ENCODE assay signal across 20 mouse cellular contexts in genomic region chr12:108143624-108144498, GRCm38 (mm10). TPM values are rescaled to one million over a fixed set of nuclear protein-coding genes. Genes with fewer than 3 reads are reported as not detected.
DNase-seq lines count a peak whose midpoint lies in the region; ATAC-seq and TF ChIP-seq lines count a peak whose summit lies in the region.
"Had no signal": no experiment of that assay in that cellular context is flagged by ENCODE, and none has a peak within 500 bp of the region (broad histone marks: within the 10 kb centered on the region; RNA-seq: fewer than 3 reads in every experiment).

No protein-coding gene starts in this region.

- TF ChIP-seq EP300 in stomach, postnatal 0 days (optimal IDR thresholded peaks at IDR 0.05), result no peak

- H3K4me1 ChIP-seq in hindbrain, postnatal 0 days (ENCODE audit: insufficient read depth, low read length), result no peaks in the 10 kb centered on the region
- H3K4me1 ChIP-seq in hindbrain, embryonic 11.5 days (replicated peaks; ENCODE audit: control insufficient read depth, insufficient read depth, low read length), result no peaks in the 10 kb centered on the region
- peaks cover 25% of the 10 kb centered on the region for H3K4me1 ChIP-seq in megakaryocyte, embryonic 14.5 days
- H3K4me1 ChIP-seq in kidney, embryonic 15.5 days, result 0 out of 2 replicates have a peak, but pooled peaks cover 3% of the 10 kb centered on the region
- no peaks in the 10 kb centered on the region for H3K4me1 ChIP-seq in stomach, postnatal 0 days (replicated peaks; ENCODE audit: control insufficient read depth, insufficient read depth)
- H3K4me1 ChIP-seq: hindbrain, embryonic 13.5 days; limb, embryonic 13.5 days; neural tube, embryonic 15.5 days; stomach, embryonic 15.5 days had no signal

- no peaks in the 10 kb centered on the region for H3K9me3 ChIP-seq in hindbrain, postnatal 0 days (ENCODE audit: low read length)
- H3K9me3 ChIP-seq in hindbrain, embryonic 11.5 days (ENCODE audit: control insufficient read depth, low read length), result no peaks in the 10 kb centered on the region
- H3K9me3 ChIP-seq in megakaryocyte, embryonic 14.5 days, result no peaks in the 10 kb centered on the region
- no peaks in the 10 kb centered on the region for H3K9me3 ChIP-seq in kidney, embryonic 15.5 days (replicated peaks)
- no peaks in the 10 kb centered on the region for H3K9me3 ChIP-seq in stomach, postnatal 0 days (ENCODE audit: control insufficient read depth, low read length)
- H3K9me3 ChIP-seq: hindbrain, embryonic 13.5 days; limb, embryonic 13.5 days; neural tube, embryonic 15.5 days; stomach, embryonic 15.5 days had no signal

- H3K27me3 ChIP-seq in hindbrain, postnatal 0 days (ENCODE audit: insufficient read depth, low read length), result no peaks in the 10 kb centered on the region
- H3K27me3 ChIP-seq in hindbrain, embryonic 11.5 days (ENCODE audit: control insufficient read depth, insufficient read depth, low read length), result no peaks in the 10 kb centered on the region
- H3K27me3 ChIP-seq in megakaryocyte, embryonic 14.5 days (replicated peaks), result no peaks in the 10 kb centered on the region
- H3K27me3 ChIP-seq in kidney, embryonic 15.5 days, result no peaks in the 10 kb centered on the region
- no peaks in the 10 kb centered on the region for H3K27me3 ChIP-seq in stomach, postnatal 0 days (ENCODE audit: control insufficient read depth, insufficient read depth, low read length)
- H3K27me3 ChIP-seq: hindbrain, embryonic 13.5 days; limb, embryonic 13.5 days; neural tube, embryonic 15.5 days; stomach, embryonic 15.5 days had no signal

- ATAC-seq in hindbrain, postnatal 0 days, result peak; percentile 45; the same call in 1 of the 2 replicates
- no peak for ATAC-seq in hindbrain, embryonic 11.5 days (ENCODE audit: low FRiP score)
- ATAC-seq in megakaryocyte, adult 5-6 weeks (ENCODE audit: poor library complexity, severe bottlenecking), result no peak
- ATAC-seq in kidney, embryonic 15.5 days (replicated peaks; ENCODE audit: low FRiP score), result 0 out of 2 replicates have a peak, but pooled peaks have one; percentile 22
- ATAC-seq in stomach, postnatal 0 days (ENCODE audit: low FRiP score, low TSS enrichment), result peak; percentile 90

- no peak overlapping the region for H3K4me2 ChIP-seq in hindbrain, postnatal 0 days (ENCODE audit: low read depth, low read length)
- H3K4me2 ChIP-seq in hindbrain, embryonic 11.5 days (replicated peaks; ENCODE audit: low read depth, low read length), result no peak overlapping the region
- no peak overlapping the region for H3K4me2 ChIP-seq in kidney, embryonic 15.5 days
- no peak overlapping the region for H3K4me2 ChIP-seq in stomach, postnatal 0 days (replicated peaks; ENCODE audit: low read depth)
- H3K4me2 ChIP-seq: hindbrain, embryonic 13.5 days; limb, embryonic 13.5 days; lung, embryonic 14.5 days; neural tube, embryonic 15.5 days; stomach, embryonic 15.5 days had no signal

- TF ChIP-seq CTCF in hindbrain, postnatal 0 days (IDR thresholded peaks at IDR 0.05; ENCODE audit: low read depth), result no peak
- TF ChIP-seq CTCF in stomach, postnatal 0 days (IDR thresholded peaks at IDR 0.05; ENCODE audit: low read depth), result no peak

- H3K36me3 ChIP-seq in hindbrain, postnatal 0 days (ENCODE audit: insufficient read depth, low read length), result peaks cover 9% of the 10 kb centered on the region; the same call in 1 of the 2 replicates
- H3K36me3 ChIP-seq in hindbrain, embryonic 11.5 days (ENCODE audit: control insufficient read depth, insufficient read depth, low read length), result no peaks in the 10 kb centered on the region
- H3K36me3 ChIP-seq in megakaryocyte, embryonic 14.5 days (replicated peaks; ENCODE audit: low read length), result peaks cover 87% of the 10 kb centered on the region
- peaks cover 69% of the 10 kb centered on the region for H3K36me3 ChIP-seq in kidney, embryonic 15.5 days
- H3K36me3 ChIP-seq in stomach, postnatal 0 days (ENCODE audit: control insufficient read depth, insufficient read depth, low read length), result peaks cover 5% of the 10 kb centered on the region; the same call in 1 of the 2 replicates
- H3K36me3 ChIP-seq: stomach, embryonic 15.5 days had no signal

- no peak overlapping the region for H3K4me3 ChIP-seq in hindbrain, postnatal 0 days (ENCODE audit: low read length)
- H3K4me3 ChIP-seq in hindbrain, embryonic 11.5 days (ENCODE audit: low read depth, low read length), result no peak overlapping the region
- peak overlapping the region; percentile 57 for H3K4me3 ChIP-seq in megakaryocyte, embryonic 14.5 days (replicated peaks)
- no peak overlapping the region for H3K4me3 ChIP-seq in kidney, embryonic 15.5 days (replicated peaks)
- H3K4me3 ChIP-seq in stomach, postnatal 0 days (ENCODE audit: low read depth, low read length), result no peak overlapping the region
- H3K4me3 ChIP-seq: erythroblast, embryonic 14.5 days; hindbrain, embryonic 13.5 days; left cerebral cortex, adult 2 months; limb, embryonic 13.5 days; neural tube, embryonic 15.5 days; stomach, embryonic 15.5 days had no signal

- WGBS in hindbrain, postnatal 0 days, result 76% methylated on average over 5 of the region's 5 CpGs
- 90% methylated on average over 5 of the region's 5 CpGs for WGBS in hindbrain, embryonic 11.5 days
- WGBS in kidney, embryonic 15.5 days, result 88% methylated on average over 5 of the region's 5 CpGs
- 80% methylated on average over 5 of the region's 5 CpGs for WGBS in stomach, postnatal 0 days

- no peak overlapping the region for H3K9ac ChIP-seq in hindbrain, postnatal 0 days (replicated peaks; ENCODE audit: low read length)
- no peak overlapping the region for H3K9ac ChIP-seq in hindbrain, embryonic 11.5 days (ENCODE audit: low read depth, low read length)
- H3K9ac ChIP-seq in kidney, embryonic 15.5 days, result no peak overlapping the region
- no peak overlapping the region for H3K9ac ChIP-seq in stomach, postnatal 0 days (ENCODE audit: low read length)
- H3K9ac ChIP-seq: hindbrain, embryonic 13.5 days; limb, embryonic 13.5 days; lung, embryonic 14.5 days; neural tube, embryonic 15.5 days; stomach, embryonic 15.5 days had no signal

- H3K27ac ChIP-seq in hindbrain, postnatal 0 days, result no peak overlapping the region
- H3K27ac ChIP-seq in hindbrain, embryonic 11.5 days (ENCODE audit: low read depth, low read length), result no peak overlapping the region
- H3K27ac ChIP-seq in kidney, embryonic 15.5 days, result no peak overlapping the region
- no peak overlapping the region for H3K27ac ChIP-seq in stomach, postnatal 0 days (replicated peaks)
- H3K27ac ChIP-seq: hindbrain, embryonic 13.5 days; left cerebral cortex, adult 2 months; limb, embryonic 13.5 days; neural tube, embryonic 15.5 days; stomach, embryonic 15.5 days had no signal

- DNase-seq in hindbrain, postnatal 0 days (ENCODE audit: low spot score), result no peak
- DNase-seq in hindbrain, embryonic 11.5 days (ENCODE audit: low spot score), result no peak
- no peak for DNase-seq in stomach, postnatal 0 days (ENCODE audit: low spot score)
- DNase-seq in testis, postnatal 14 days (ENCODE audit: low spot score), result no peak
- DNase-seq in cerebellum, adult 9-10 months, result no peak
- DNase-seq: adrenal gland, adult 2 months; cerebellum, adult 2 months; embryo, embryonic 11 days; lung, embryonic 14.5 days; right cerebral cortex, postnatal 4 days; thymus, postnatal 14 days had no signal

RNA-seq across cellular contexts. Expression of gene Setd3, which starts 35.3 kb away (rescaled TPM):
- 57.4 and 61.3 TPM in 2 replicates for total RNA-seq in hindbrain, postnatal 0 days (2014; rRNA removed)
- 87.1 and 90.4 TPM in 2 replicates for polyA plus RNA-seq in hindbrain, postnatal 0 days (2015; fragmentation: Nextera tagmentation; extraction: Ambion mirVana)
- polyA plus RNA-seq in hindbrain, embryonic 11.5 days (2014; fragmentation: Nextera tagmentation; extraction: Ambion mirVana), result 90.7 and 92.1 TPM in 2 replicates
- 1.8 and 9.7 TPM in 2 replicates for polyA plus RNA-seq in megakaryocyte, embryonic 14.5 days (2012; ENCODE audit: insufficient read depth, low replicate concordance)
- 58.4 and 60.3 TPM in 2 replicates for total RNA-seq in megakaryocyte, adult 5-6 weeks (2015)
- 109 and 112 TPM in 2 replicates for total RNA-seq in megakaryocyte, adult 5-6 weeks (2017)
- 87.1 and 87.2 TPM in 2 replicates for polyA plus RNA-seq in kidney, embryonic 15.5 days (2015; fragmentation: Nextera tagmentation; extraction: Ambion mirVana)
- 54.5 and 56.2 TPM in 2 replicates for polyA plus RNA-seq in stomach, postnatal 0 days (2015; fragmentation: Nextera tagmentation; extraction: Ambion mirVana)

RNA-seq across cellular contexts. Expression of gene Ccnk, which starts 35.5 kb away (rescaled TPM):
- 8.0 and 10.7 TPM in 2 replicates for total RNA-seq in hindbrain, postnatal 0 days (2014; rRNA removed)
- polyA plus RNA-seq in hindbrain, postnatal 0 days (2015; fragmentation: Nextera tagmentation; extraction: Ambion mirVana), result 2.3 and 2.8 TPM in 2 replicates
- 8.6 and 10.6 TPM in 2 replicates for polyA plus RNA-seq in hindbrain, embryonic 11.5 days (2014; fragmentation: Nextera tagmentation; extraction: Ambion mirVana)
- polyA plus RNA-seq in megakaryocyte, embryonic 14.5 days (2012; ENCODE audit: insufficient read depth, low replicate concordance), result 98.5 and 113 TPM in 2 replicates
- 53.3 and 61.4 TPM in 2 replicates for total RNA-seq in megakaryocyte, adult 5-6 weeks (2015)
- 8.3 and 14.5 TPM in 2 replicates for total RNA-seq in megakaryocyte, adult 5-6 weeks (2017)
- polyA plus RNA-seq in kidney, embryonic 15.5 days (2015; fragmentation: Nextera tagmentation; extraction: Ambion mirVana), result 3.2 and 3.7 TPM in 2 replicates
- 1.6 TPM in 2 replicates for polyA plus RNA-seq in stomach, postnatal 0 days (2015; fragmentation: Nextera tagmentation; extraction: Ambion mirVana)

Comparison
In these comparisons a context has a peak if more than half of its experiments do, and no peak if none do; other contexts are left out.
1. ATAC-seq: peak in hindbrain, postnatal 0 days (single experiment), kidney, embryonic 15.5 days (single experiment) and stomach, postnatal 0 days (single experiment); none in hindbrain, embryonic 11.5 days (single experiment) and megakaryocyte, adult 5-6 weeks (single experiment).